Mouse (Mus musculus) megakaryocyte, embryonic 14.5 days (primary cell): ENCODE measurements at regions not wholly inside any gene's neighbourhood (a gene's known extent, or its start where the extent isn't known, plus 50 kb on each side); places are given as distances from the start of the nearest gene placed in this dataset.

ENCODE experiments used
- FLI1 ChIP-seq: IDR thresholded peaks from 2 replicates; pipeline ENCODE4 v1.6.1; 2012; ENCODE audit warnings: low read length, inconsistent platforms, mixed read lengths
- GATA1 ChIP-seq: IDR thresholded peaks from 3 replicates; pipeline ENCODE4 v1.6.1; 2012; ENCODE audit warnings: mixed read lengths, low read length, inconsistent platforms, borderline replicate concordance

DNA sequence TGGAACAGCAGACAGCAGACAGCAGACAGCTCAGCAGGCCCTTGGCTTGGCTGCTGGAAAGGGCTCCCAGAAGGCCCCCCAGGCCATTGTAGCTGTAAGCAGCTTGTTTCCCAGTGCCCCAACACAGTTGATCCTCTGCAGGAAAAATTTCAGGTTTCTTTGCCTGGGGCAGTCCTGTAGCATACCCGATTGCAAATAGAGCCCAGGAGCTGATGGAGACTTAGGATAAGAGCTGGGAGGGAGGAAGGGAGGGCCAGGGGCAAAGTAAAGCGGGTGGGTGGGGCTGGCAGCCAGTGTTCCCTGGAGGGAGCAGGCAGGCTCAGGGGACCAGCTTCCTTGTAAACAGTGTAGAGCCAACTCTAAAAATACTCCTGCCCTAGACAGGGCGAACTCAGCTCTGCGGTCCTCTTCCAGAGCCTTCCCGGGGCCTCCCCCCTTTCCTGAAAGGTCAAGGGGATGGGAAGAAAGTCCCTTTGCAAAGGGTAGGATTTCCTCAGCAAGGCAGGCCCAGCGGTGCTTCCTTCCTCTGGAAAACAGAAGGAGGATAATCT, 101.8 kb upstream of the Jun start:
- TF ChIP-seq GATA1 (no peak), FLI1 (no peak)
